Mouse (Mus musculus) heart, postnatal 0 days (tissue): ENCODE results near the gene Vps26c.

Experiments used
- CTCF ChIP-seq: IDR thresholded peaks from 2 replicates; pipeline ENCODE4 v1.5.1; 2016; ENCODE audit warnings: antibody characterized with exemption, control low read depth, low read depth
- EP300 ChIP-seq: IDR thresholded peaks from 2 replicates; pipeline ENCODE4 v1.6.1; 2016; ENCODE audit warnings: antibody characterized with exemption, low read depth

GRCm38 (mm10) chr16:94535716-94536115 lies 9.1 kb upstream of the Vps26c start:
- TF ChIP-seq CTCF = no peak
- TF ChIP-seq EP300 = no peak
